14 mouse cellular contexts compared by ENCODE assay signal in genomic region chr3:49266048-49266447, GRCm38 (mm10).
DNase-seq lines count a peak whose midpoint lies in the region; ATAC-seq and TF ChIP-seq lines count a peak whose summit lies in the region.
"Had no signal": no experiment of that assay in that cellular context is flagged by ENCODE, and none has a peak within 500 bp of the region (broad histone marks: within the 10 kb centered on the region; RNA-seq: fewer than 3 reads in every experiment).

No protein-coding gene starts in this region.

- no peaks in the 10 kb centered on the region for H3K9me3 ChIP-seq in lung, postnatal 0 days (ENCODE audit: low read length)
- H3K9me3 ChIP-seq: forebrain, embryonic 13.5 days; heart, embryonic 15.5 days; midbrain, embryonic 13.5 days had no signal

- TF ChIP-seq EP300 in lung, postnatal 0 days (IDR thresholded peaks at IDR 0.05) = no peak

- peak; percentile 1 for DNase-seq in adrenal gland, adult 2 months
- DNase-seq in adrenal gland, adult 18-20 months (ENCODE audit: low spot score in 2 of 2) = no peak
- DNase-seq in heart, postnatal 4 days = peak; percentile 4
- DNase-seq in heart, postnatal 25 days (ENCODE audit: low spot score) = no peak
- peak; percentile 36 for DNase-seq in lung, postnatal 0 days (ENCODE audit: low spot score)
- DNase-seq in lung, postnatal 25 days (ENCODE audit: low spot score) = no peak
- DNase-seq in forelimb bud, embryonic 11.5 days (ENCODE audit: low read depth, low spot score) = peak; percentile 25
- no peak for DNase-seq in cerebellum, adult 18-20 months
- DNase-seq: cerebellum, adult 8-10 months had no signal

- peak; percentile 59 for TF ChIP-seq CTCF in lung, postnatal 0 days (IDR thresholded peaks at IDR 0.05)

- no peak overlapping the region for H3K4me3 ChIP-seq in lung, postnatal 0 days (ENCODE audit: low read depth, low read length)
- H3K4me3 ChIP-seq: forebrain, embryonic 13.5 days; heart, embryonic 15.5 days; midbrain, embryonic 13.5 days had no signal

- H3K4me2 ChIP-seq in lung, postnatal 0 days (replicated peaks; ENCODE audit: low read depth, low read length) = no peak overlapping the region
- H3K4me2 ChIP-seq: forebrain, embryonic 13.5 days; heart, embryonic 15.5 days; liver, embryonic 11.5 days; midbrain, embryonic 13.5 days had no signal

- no peaks in the 10 kb centered on the region for H3K27me3 ChIP-seq in lung, postnatal 0 days (replicated peaks; ENCODE audit: insufficient read depth, low read length)
- H3K27me3 ChIP-seq: forebrain, embryonic 13.5 days; heart, embryonic 15.5 days; midbrain, embryonic 13.5 days had no signal

- ATAC-seq in lung, postnatal 0 days = no peak
- ATAC-seq: activated CD4-positive, CD25-positive, alpha-beta regulatory T cell, adult 4 months; forebrain, embryonic 13.5 days; midbrain, embryonic 13.5 days had no signal

- H3K9ac ChIP-seq in lung, postnatal 0 days (replicated peaks; ENCODE audit: low read depth) = no peak overlapping the region
- H3K9ac ChIP-seq: forebrain, embryonic 13.5 days; heart, embryonic 15.5 days; midbrain, embryonic 13.5 days had no signal

- no peaks in the 10 kb centered on the region for H3K36me3 ChIP-seq in lung, postnatal 0 days (ENCODE audit: insufficient read depth, low read length)
- H3K36me3 ChIP-seq: heart, embryonic 15.5 days; midbrain, embryonic 13.5 days had no signal

- 66% methylated on average over 2 of the region's 2 CpGs for WGBS in lung, postnatal 0 days

- H3K27ac ChIP-seq in lung, postnatal 0 days (ENCODE audit: low read length) = no peak overlapping the region
- H3K27ac ChIP-seq: forebrain, embryonic 13.5 days; heart, embryonic 15.5 days; midbrain, embryonic 13.5 days had no signal

- intact Hi-C loops in heart, postnatal 25 days (cut with DNase I) = no loop called here

- H3K4me1 ChIP-seq in lung, postnatal 0 days (ENCODE audit: insufficient read depth, low read depth, low read length) = no peaks in the 10 kb centered on the region
- H3K4me1 ChIP-seq: forebrain, embryonic 13.5 days; heart, embryonic 15.5 days; midbrain, embryonic 13.5 days had no signal

Comparison
In these comparisons a context has a peak if more than half of its experiments do, and no peak if none do; other contexts are left out.
1. DNase-seq: peak in adrenal gland, adult 2 months (single experiment), heart, postnatal 4 days (single experiment), lung, postnatal 0 days (single experiment) and forelimb bud, embryonic 11.5 days (single experiment); none in adrenal gland, adult 18-20 months (0 of 2), heart, postnatal 25 days (single experiment), lung, postnatal 25 days (single experiment) and cerebellum, adult 18-20 months (0 of 2).